Mouse (Mus musculus) heart, adult 2 months (tissue): Measurements from ENCODE around the gene Rbfox2. TPM values are rescaled to one million over a fixed set of nuclear protein-coding genes. Genes with fewer than 3 reads are reported as not detected.

Experiments used
- DNase-seq, 2 experiments: peaks; one replicate each; pipeline ENCODE4 v3.0.0; 2021
- H3K27ac ChIP-seq: fragments of 200-600 bp; 2 replicates; pipeline ENCODE4 v1.8.1; 2022
- H3K27me3 ChIP-seq: fragments of 200-500 bp; 2 replicates; pipeline ENCODE4 v1.6.1; 2012; ENCODE audit warnings: mild to moderate bottlenecking, low read length, inconsistent platforms, mixed read lengths; ENCODE audit not compliant: control insufficient read depth, insufficient read depth
- H3K36me3 ChIP-seq: fragments of 200-500 bp; 2 replicates; pipeline ENCODE4 v1.6.1; 2012; ENCODE audit warnings: low read length, inconsistent platforms; ENCODE audit not compliant: control insufficient read depth, insufficient read depth
- H3K4me1 ChIP-seq: fragments of 200-500 bp; 2 replicates; pipeline ENCODE4 v1.6.1; 2011; ENCODE audit warnings: low read length; ENCODE audit not compliant: control insufficient read depth, insufficient read depth
- H3K4me3 ChIP-seq: fragments of 200-600 bp; 2 replicates; pipeline ENCODE4 v1.8.1; 2022
- H3K79me2 ChIP-seq: fragments of 200-500 bp; replicated peaks from 2 replicates; pipeline ENCODE4 v1.6.1; 2012; ENCODE audit warnings: mild to moderate bottlenecking, inconsistent platforms, low read length, moderate library complexity, mixed read lengths; ENCODE audit not compliant: control insufficient read depth, insufficient read depth
- H3K9ac ChIP-seq: fragments of 200-500 bp; 2 replicates; pipeline ENCODE4 v1.6.1; 2012; ENCODE audit warnings: low read depth, mild to moderate bottlenecking, control low read depth, inconsistent platforms, low read length, mixed read lengths
- CTCF ChIP-seq: fragments of 200-600 bp; IDR thresholded peaks from 2 replicates; pipeline ENCODE4 v1.8.1; 2022; ENCODE audit warnings: antibody characterized with exemption, mild to moderate bottlenecking, moderate library complexity
- EP300 ChIP-seq: fragments of 200-500 bp; IDR thresholded peaks from 2 replicates; pipeline ENCODE4 v1.6.1; 2011; ENCODE audit warnings: low read depth, low read length, control low read depth; ENCODE audit not compliant: insufficient read depth
- POLR2A ChIP-seq: fragments of 200-500 bp; IDR thresholded peaks from 2 replicates; pipeline ENCODE4 v1.6.1; 2011; ENCODE audit warnings: mild to moderate bottlenecking, low read depth, low read length, control low read depth; ENCODE audit not compliant: insufficient read depth
- WGBS: fragments of 180-500 bp; shearing (Covaris S2); methylation state at CpG from one replicate; pipeline ENCODE4 v1.1.7; 2018; 5-methylcytosine and 5-hydroxymethylcytosine counted together
- intact Hi-C: fragments of 180-260 bp; cut with DNase I; formaldehyde crosslinking; loops from one replicate; pipeline ENCODE4 v1.15.1; 2025
- polyA plus RNA-seq: library from polyadenylated mRNA; depleted of rRNA; stranded (reverse); fragments of >200 nt; gene quantifications from 2 replicates; pipeline ENCODE4 v1.2.3, GENCODE M21; 2012
- total RNA-seq, 2 experiments: library from RNA; stranded (reverse); gene quantifications; 2 replicates each; pipeline ENCODE4 v1.2.3; 2021

The Rbfox2 gene
- total and polyA plus RNA-seq, 3 experiments: 86.0 to 110 (median 106) TPM

DNA sequence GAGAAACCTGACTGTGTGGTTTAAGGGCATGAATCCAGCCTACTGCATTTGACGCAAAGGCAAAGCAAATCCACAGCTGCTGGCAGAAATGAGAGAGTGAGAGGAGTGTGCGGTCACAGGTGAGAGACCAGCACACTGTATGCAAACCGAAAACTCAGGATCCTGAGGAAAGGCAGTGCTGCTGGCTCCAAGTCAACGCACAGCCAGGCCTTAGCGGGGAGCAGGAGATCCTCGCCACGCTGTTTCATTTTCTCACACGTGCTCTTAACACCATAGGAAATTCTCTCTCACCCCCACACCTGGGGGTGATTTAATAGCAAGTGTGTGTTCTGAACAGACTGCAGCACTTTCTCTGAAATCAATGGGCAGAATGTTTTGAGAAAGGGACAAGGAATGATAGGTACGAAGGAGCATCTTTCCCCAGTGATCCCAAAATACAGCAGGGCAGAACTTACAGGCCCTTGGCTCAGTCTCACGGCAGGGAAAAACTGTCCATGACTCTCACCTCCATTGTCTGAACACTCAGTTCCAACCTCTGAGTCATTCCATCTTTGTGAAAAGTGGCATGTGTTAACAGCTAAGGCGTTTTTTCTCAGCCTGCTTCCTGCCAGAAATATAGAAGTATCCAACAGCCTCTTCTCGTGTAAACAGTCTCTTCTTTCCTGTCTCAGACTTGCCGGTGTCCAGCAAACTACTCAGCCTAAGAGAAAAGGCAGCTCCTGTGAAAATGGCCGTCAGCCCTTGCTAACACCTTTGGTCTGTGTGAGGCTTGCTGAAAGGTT, 114.5 kb downstream of the Rbfox2 start:
- DNase-seq: no peak
- peaks cover 14% of the 10 kb centered on the region for H3K79me2 ChIP-seq
- TF ChIP-seq POLR2A (no peak), EP300 (0 out of 2 replicates have a peak, but pooled peaks have one; percentile 15), CTCF (no peak)
- H3K27ac ChIP-seq: peak overlapping the region; percentile 61
- 24% methylated on average over 14 of the region's 14 CpGs for WGBS
- H3K36me3 ChIP-seq: peaks cover 20% of the 10 kb centered on the region
- no peaks in the 10 kb centered on the region for H3K27me3 ChIP-seq
- peaks cover 29% of the 10 kb centered on the region for H3K4me1 ChIP-seq
- H3K9ac ChIP-seq: peak overlapping the region; percentile 30; the same call in 1 of the 2 replicates
- intact Hi-C loops: no loop called here
- H3K4me3 ChIP-seq: no peak overlapping the region

DNA sequence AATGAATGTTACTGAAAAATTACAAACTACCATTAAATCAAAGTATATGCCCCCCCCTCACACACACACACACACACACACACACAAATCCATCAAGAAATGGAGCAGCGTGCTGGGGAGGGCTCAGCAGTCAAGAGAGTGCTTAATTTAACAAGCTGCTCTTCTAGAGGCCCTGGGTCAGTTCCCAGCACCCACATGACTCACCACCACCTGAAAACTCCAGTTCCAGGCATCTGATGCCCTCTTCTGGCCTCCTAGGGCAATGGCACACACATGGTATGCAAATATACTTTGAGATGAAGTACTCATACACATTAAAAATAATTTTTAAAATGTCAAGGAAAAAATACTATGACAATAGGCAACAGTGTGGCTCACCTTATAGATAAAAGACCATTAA, 120.7 kb downstream of the Rbfox2 start:
- no peak for TF ChIP-seq EP300
- peak; percentile 49 for TF ChIP-seq CTCF
- Histone ChIP-seq H3K79me2 (peaks cover 3% of the 10 kb centered on the region; the same call in 1 of the 2 replicates), H3K4me1 (peaks cover 9% of the 10 kb centered on the region), H3K36me3 (peaks cover 19% of the 10 kb centered on the region), H3K4me3 (no peak overlapping the region), H3K27ac (peak overlapping the region; percentile 53), H3K27me3 (no peaks in the 10 kb centered on the region), H3K9ac (no peak overlapping the region)
- intact Hi-C loops: no loop called here
- no peak for DNase-seq
- WGBS: 74% methylated on average over 1 of the region's 1 CpGs

DNA sequence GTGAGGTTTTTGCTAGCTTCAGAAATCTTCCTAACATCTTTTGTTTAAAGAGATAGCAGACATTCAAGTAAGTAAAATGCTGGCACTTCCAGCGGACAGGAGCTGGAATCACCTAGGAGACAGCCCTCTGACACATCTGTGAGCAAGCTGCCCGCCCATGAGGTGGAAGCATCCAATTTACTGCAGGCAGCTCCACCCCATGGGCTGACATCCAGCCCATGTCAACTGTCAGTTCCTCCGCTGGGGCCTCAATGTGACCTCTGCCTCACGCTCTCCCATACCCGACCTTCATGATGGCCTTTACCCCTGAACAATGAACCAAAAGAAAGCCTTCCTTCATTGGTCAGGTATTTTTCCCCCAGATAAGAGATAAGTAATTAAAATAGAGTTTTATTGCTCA, 121.2 kb downstream of the Rbfox2 start:
- no peak overlapping the region for H3K4me3 ChIP-seq
- peak; percentile 55 to 81 for DNase-seq
- H3K27ac ChIP-seq: peak overlapping the region; percentile 53; the same call in 1 of the 2 replicates
- intact Hi-C loops: no loop called here
- TF ChIP-seq POLR2A (no peak), CTCF (no peak), EP300 (0 out of 2 replicates have a peak, but pooled peaks have one; percentile 32)
- no peak overlapping the region for H3K9ac ChIP-seq
- no peaks in the 10 kb centered on the region for H3K27me3 ChIP-seq
- H3K79me2 ChIP-seq: peaks cover 3% of the 10 kb centered on the region; the same call in 1 of the 2 replicates
- peaks cover 9% of the 10 kb centered on the region for H3K4me1 ChIP-seq
- H3K36me3 ChIP-seq: peaks cover 19% of the 10 kb centered on the region
- 31% methylated on average over 5 of the region's 5 CpGs for WGBS

DNA sequence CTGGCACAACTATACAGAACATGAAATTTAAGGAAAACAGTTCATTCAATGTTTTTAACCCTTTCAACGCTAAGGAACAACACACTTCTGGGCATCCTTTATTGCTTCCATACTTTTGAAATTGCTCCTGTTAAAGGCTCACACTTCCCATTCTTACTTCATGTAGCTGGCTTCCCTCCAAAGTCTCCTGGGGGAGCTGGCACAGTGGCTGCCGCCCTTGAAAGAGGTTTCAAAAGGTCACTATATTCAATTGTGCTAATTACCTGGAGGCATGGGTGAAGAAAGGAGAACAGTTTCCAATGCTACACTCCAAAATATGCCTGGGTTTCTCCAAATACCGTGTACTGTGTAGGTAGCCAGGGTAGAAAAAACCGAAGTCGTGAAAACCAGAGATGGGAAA, 124.0 kb downstream of the Rbfox2 start:
- Histone ChIP-seq H3K27ac (no peak overlapping the region; the same call in 1 of the 2 replicates), H3K36me3 (peaks cover 19% of the 10 kb centered on the region), H3K79me2 (peaks cover 5% of the 10 kb centered on the region; the same call in 1 of the 2 replicates), H3K27me3 (no peaks in the 10 kb centered on the region), H3K4me1 (peaks cover 6% of the 10 kb centered on the region), H3K9ac (no peak overlapping the region), H3K4me3 (no peak overlapping the region)
- TF ChIP-seq CTCF (no peak), EP300 (no peak), POLR2A (no peak)
- DNase-seq: no peak
- WGBS: 32% methylated on average over 5 of the region's 5 CpGs
- intact Hi-C loops: no loop called here

DNA sequence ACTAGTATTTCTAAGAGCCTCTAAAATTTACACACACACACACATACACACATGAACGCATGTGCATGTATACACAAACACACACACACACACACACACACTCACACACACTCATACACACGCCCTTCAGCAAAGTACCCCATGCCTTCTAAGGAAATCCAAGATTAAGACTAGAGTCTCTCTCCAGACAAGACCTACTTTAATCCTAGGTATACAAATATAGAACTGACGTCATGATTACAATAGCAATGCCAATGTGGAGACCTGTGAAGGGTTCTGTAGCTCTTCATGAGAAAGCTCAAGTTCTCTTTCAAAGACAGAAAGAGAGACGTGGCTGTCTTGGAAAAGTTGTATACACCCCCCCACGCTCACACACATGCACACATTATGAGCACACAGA, 132.8 kb downstream of the Rbfox2 start:
- Histone ChIP-seq H3K9ac (no peak overlapping the region), H3K79me2 (peaks cover 7% of the 10 kb centered on the region), H3K4me1 (peaks cover 6% of the 10 kb centered on the region), H3K27ac (peak overlapping the region; percentile 54), H3K27me3 (no peaks in the 10 kb centered on the region), H3K4me3 (no peak overlapping the region), H3K36me3 (peaks cover 16% of the 10 kb centered on the region)
- intact Hi-C loops: no loop called here
- TF ChIP-seq EP300 (no peak), CTCF (no peak), POLR2A (no peak)
- no peak for DNase-seq
- 61% methylated on average over 5 of the region's 5 CpGs for WGBS

DNA sequence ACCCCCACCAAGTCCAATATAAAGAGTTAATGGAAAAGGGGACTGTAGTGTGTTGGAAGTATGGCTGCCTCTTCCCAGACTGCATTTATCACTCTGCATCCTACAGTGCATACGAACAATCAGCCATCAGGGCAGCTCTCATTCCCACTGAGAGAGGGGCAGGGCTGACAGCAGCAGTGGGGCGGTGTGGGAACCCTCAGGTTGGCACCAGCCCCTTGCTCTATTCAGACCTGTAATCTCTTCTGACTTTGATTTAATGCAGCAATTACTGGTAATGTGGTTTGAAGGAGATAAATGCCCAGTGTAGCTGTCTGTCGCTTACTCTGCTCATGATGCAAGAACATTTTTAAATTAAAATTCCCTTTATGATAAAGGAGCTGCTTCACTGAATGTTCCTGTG, 134.4 kb downstream of the Rbfox2 start:
- DNase-seq: no peak
- Histone ChIP-seq H3K4me3 (no peak overlapping the region), H3K4me1 (peaks cover 6% of the 10 kb centered on the region), H3K27ac (no peak overlapping the region), H3K79me2 (peaks cover 7% of the 10 kb centered on the region), H3K36me3 (peaks cover 20% of the 10 kb centered on the region), H3K27me3 (no peaks in the 10 kb centered on the region), H3K9ac (no peak overlapping the region)
- TF ChIP-seq POLR2A (no peak), CTCF (no peak), EP300 (no peak)
- intact Hi-C loops: no loop called here
- WGBS: 67% methylated on average over 3 of the region's 3 CpGs
